Mouse (Mus musculus): ENCODE results near the gene Rab10. TPM values are rescaled to one million over a fixed set of nuclear protein-coding genes. Genes with fewer than 3 reads are reported as not detected.
A peak's percentile ranks its signal among the peaks of the same experiment; 100 is the strongest.

The Rab10 gene
- total RNA-seq, 2 experiments from 2014 or later, result 152 to 156 TPM

DNA sequence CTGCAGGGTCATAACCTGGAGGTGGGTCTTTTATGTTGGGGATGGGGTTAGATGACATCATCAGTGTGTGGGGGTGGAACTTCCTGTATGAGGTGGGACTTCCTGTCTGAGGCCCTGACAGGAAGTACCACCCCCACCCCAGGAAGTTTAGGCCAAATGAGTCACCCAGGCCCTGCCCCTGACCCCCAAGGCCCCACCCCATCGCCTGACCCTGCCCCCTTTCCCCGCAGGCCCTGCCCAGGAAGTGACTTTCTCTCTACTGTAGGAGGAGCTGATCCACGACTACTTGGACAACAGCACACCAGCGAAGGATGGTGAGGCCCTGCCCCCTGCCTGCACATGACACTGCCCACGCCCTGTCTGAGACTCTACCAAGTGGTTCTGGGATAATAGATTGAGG is 72.0 kb downstream of the Rab10 start:
- no peak for DNase-seq (ENCODE audit: low spot score in 2 of 2)

DNA sequence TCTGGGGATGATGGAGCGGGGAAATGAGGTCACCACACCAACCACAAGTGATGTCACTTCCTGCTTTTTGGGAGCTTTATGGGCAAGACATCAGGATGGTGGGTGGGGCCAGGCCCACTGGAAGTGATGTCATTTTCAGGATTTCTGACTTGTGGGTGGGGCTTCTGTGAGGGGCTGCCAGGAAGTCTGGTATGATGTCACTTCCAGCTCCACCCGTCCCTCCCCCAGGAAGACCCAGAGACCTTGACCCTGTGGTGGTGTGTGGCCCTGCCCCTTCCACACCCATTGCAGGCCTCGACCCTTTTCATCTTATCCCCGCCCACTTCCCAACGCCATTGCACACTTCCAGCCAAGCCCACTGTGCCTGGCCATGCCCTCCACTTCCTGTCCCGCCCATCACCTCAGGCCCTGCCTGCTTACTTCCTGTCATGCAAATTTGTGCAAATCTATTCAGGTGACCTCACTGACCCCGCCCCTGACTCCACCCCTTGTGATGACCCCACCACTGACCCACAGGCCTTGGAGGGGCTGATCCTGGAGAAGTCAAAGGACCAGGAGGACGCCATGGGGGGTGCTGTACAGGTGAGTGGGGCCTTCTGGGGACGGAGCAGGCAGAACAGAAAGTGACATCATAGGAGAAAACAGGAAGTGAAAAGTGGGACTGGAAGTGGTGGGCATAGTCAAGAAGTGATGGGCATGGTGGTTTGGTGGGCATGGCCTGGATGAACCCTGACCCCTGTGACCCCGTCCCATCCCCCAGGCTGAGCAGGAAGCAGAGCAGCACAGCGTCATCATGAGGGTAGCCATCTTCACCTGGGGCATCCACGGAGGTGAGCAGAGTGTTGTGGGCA is 72.7 kb downstream of the Rab10 start:
- no peak for DNase-seq (ENCODE audit: low spot score in 2 of 2)

DNA sequence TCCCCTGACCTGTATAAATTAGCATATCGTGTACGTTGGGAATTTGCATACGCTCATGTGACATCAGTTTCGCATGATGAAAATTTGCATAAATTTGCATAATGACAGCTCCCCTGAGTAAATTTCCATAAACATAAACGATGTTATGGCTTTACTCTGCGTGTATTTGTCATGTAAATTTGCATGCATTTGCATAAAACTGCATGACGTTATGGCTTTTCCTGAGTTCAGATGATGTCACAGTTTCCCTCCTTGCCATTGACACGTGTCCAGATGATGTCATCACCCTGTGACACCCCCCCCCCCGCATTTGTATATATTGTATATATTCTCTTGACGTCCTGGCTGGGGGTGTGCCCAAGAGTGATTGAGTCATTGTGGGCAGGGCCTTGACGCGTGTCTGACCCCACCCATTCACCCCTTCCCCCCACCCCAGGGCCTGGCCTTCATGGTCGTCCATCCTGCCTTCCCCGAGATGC is 73.6 kb downstream of the Rab10 start:
- no peak for DNase-seq (ENCODE audit: low spot score in 2 of 2)

DNA sequence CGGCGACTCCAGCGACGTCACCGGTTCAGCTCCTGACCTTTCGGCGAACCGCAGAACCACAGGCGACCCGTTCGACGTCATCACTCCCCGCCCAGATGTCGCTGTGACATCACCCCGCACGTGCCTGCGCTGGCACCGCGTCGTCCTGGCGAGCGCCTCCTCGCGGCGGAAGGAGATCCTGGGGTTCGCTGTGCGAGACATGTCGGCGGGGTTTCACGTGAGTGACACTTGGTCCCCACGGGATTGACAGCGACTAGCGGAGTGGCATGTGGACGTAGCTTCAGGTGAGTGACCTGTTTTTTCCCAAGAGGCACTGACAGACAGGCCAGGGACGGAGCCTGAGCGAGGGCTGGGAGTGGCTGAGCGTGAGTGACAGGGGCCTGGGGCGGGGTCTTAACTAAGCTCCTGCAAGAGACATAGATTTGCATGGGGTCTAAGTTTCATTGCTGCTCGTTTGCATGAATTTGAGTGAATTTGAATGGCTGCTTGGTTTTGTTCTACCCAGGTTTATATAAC is 74.1 kb downstream of the Rab10 start:
- DNase-seq (ENCODE audit: low spot score in 2 of 2), result peak; percentile 92 to 97

DNA sequence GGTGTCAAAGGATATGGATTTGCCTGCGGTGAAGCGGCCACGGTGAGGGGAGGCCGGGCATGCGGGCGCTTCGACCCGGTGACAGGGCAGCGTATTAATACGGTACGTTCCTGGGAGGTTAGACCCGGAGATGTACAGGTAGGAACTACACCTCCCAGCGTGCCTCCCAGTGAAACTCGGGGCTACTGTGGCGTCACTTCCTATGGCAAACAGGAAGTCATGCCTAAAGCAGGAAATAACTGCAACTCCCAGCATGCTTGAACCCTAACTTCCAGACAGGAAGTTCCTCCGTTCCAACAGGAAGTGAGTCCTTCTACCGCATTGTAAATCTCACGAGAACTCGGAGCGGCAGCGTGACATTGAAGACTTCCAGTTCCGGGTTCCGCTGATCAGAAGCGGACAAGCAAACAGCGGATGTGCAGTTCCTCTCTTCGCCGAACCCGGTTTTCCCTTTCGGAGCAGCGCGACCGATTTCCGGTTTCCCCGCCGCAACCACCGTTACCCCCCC is 74.6 kb downstream of the Rab10 start:
- peak; percentile 95 to 98 for DNase-seq (ENCODE audit: low spot score in 2 of 2)

DNA sequence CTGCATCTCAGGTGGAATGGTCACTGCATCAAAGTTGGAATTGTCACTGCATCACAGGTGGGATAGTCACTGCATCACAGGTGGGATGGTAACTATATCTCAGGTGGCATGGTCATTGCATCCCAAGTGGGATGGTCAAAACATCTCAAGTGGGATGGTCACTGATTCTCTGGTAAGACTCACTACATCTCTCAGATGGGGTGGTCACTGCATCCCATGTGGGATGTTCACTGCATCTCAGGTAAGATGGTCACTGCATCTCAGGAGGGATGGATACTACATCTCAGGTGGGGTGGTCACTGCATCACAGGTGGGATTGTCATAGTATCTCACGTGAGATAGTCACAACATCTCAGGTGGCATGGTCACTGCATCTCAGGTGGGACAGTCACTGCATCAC is 75.7 kb downstream of the Rab10 start:
- no peak for DNase-seq (ENCODE audit: low spot score in 2 of 2)

DNA sequence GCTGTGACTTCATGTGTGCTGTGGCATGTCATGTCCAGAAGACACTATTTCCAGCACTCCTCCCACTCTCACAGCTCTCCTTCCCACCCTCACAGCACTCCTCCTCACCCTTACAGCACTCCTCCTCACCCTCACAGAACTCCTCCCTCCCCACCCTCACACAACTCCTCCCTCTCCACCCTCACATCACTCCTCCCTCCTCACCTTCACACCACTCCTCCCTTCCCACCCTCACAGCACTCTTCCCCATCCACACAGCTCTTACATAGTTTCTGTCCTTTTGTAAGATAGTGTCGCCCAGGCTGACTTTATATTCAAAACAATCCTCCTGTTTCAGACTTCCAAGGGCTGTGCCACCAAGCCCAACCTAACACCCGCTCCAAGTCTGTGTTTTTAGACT is 86.4 kb downstream of the Rab10 start:
- no peak for DNase-seq (ENCODE audit: low spot score in 2 of 2)

DNA sequence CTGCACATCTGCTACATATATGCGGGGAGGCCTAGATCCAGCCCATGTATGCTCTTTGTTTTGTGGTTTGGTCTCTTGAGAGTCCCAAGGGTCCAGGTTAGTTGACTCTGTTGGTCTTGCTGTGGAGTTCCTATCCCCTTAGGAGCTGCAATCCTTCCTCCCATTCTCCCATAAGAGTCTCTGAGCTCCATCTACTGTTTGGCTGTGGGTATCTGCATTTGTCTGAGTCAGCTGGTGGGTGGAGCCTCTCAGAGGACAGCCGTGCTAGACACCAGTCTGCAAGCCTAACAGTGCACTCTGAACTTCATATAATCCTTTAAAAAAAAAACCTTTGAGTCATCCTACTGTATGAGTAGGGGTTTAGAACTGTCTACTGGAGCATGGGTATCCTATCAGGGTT is 99.6 kb downstream of the Rab10 start:
- DNase-seq (ENCODE audit: low spot score in 2 of 2), result no peak

DNA sequence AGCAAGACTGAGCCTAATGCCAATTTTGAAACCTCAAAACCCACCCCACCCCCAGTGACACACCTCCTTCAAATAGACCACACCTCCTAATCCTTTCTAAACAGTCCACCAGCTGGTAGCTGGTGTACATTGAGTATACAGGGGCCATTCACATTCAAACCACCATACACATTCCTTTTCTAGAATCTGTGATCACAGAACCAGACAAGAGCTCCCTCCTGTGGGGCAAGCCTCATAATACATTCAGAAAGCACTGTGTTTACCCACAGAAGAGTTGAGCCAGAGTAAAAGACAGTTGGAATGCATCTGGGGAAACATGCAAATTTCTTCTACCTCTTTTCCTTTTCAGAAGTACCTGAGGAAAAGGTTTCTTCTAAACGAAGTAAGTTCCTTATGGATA is 100.6 kb downstream of the Rab10 start:
- DNase-seq (ENCODE audit: low spot score in 2 of 2), result peak in 1 of 2 experiments; percentile 7

Other genes with a start within 250 kb of the Rab10 start
- 100 to 1,000 TPM; 158 to 162 TPM for gene Kif3c, start 55.2 kb upstream of the Rab10 start, total RNA-seq (2021)
- 10 to 100 TPM; 29.1 to 30.4 TPM for gene Asxl2, start 116.9 kb upstream of the Rab10 start, total RNA-seq (2021)